Mouse (Mus musculus) Patski (cell line): ENCODE measurements at regions not wholly inside any gene's neighbourhood (a gene's known extent, or its start where the extent isn't known, plus 50 kb on each side); places are given as distances from the start of the nearest gene placed in this dataset.

Experiments used
- ATAC-seq: fragments of 100-300 bp; one replicate; pipeline ENCODE4 v1.8.0; 2021
- CTCF ChIA-PET: fragments of 350-600 bp; sonication (Branson Sonifier 250); formaldehyde crosslinking; loops from one replicate; lab custom pipeline; 2022; ENCODE audit warnings: inconsistent platforms; lab: Charles Lee
- POLR2A ChIA-PET: fragments of 350-600 bp; sonication (Branson Sonifier 250); formaldehyde crosslinking; loops from one replicate; lab custom pipeline; 2022; ENCODE audit warnings: antibody characterized with exemption, inconsistent platforms; lab: Charles Lee
- DNase-seq: peaks from one replicate; pipeline ENCODE4 v3.0.0-alpha.2; 2011; ENCODE audit warnings: low read depth, low spot score
- H3K27me3 ChIP-seq: fragments of 371-371 bp; one replicate; pipeline ENCODE4 v1.5.1; 2021
- CTCF ChIP-seq: fragments of 100-300 bp; IDR thresholded peaks from one replicate; pipeline ENCODE4 v1.5.1; 2021
- in situ Hi-C: fragments of 300-500 bp; cut with MboI; formaldehyde crosslinking; loops from 3 replicates; pipeline ENCODE4 v1.11.1; 2018; ENCODE audit warnings: low pct_unique_long_range_greater_than_20kb, mixed read lengths

DNA sequence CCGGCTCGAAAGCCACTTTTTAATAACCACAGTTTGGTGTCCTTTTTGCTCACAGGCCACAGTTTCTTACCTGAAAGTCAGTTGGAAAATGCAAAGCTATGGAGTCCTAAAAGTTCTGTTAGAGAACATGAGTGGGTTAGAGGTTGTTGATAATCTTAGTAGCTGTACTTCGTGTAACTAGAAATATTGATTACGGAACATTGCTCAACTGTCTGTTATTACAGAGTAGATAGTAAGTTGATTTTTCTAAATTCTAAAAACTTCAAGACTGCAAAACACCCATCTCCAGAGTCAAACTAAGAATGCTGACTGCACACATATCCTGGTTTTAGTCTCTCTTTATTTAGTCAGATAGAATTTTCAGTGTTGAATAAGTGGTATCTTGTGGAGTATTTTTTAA is 111.0 kb downstream of the Slc38a4 start:
- TF ChIP-seq CTCF, result no peak
- ChIA-PET POLR2A (no interaction called here), CTCF (interaction anchor here (0.7 to 0.8 kb wide), 2 partner anchors 8 to 402 kb away, joined by 3 read pairs; no protein-coding TSS in a partner anchor)
- ATAC-seq (no peak), DNase-seq (no peak)
- in situ Hi-C loops, result no loop called here
- H3K27me3 ChIP-seq, result no peaks in the 10 kb centered on the region

DNA sequence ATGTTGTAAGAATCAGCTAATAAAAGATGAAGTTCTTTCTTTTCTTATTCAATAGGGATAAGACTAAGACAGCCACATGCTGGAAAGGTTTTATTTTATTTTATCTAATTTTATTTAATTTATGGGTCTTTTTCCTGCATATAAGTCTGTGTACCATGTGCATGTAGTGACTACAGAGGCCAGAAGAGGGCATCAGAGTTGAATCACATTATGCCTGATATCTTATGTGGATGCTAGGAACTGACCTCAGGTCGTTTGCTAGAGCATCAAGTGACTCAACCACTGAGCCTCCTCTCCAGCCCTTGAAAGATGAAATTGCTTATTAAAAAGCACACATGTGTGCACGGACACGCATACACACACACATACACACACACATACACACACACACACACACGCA is 113.1 kb downstream of the Slc38a4 start:
- no peak for ATAC-seq
- ChIA-PET POLR2A (no interaction called here), CTCF (no interaction called here)
- TF ChIP-seq CTCF, result peak; percentile 47
- no peaks in the 10 kb centered on the region for H3K27me3 ChIP-seq
- no peak for DNase-seq
- in situ Hi-C loops, result no loop called here

DNA sequence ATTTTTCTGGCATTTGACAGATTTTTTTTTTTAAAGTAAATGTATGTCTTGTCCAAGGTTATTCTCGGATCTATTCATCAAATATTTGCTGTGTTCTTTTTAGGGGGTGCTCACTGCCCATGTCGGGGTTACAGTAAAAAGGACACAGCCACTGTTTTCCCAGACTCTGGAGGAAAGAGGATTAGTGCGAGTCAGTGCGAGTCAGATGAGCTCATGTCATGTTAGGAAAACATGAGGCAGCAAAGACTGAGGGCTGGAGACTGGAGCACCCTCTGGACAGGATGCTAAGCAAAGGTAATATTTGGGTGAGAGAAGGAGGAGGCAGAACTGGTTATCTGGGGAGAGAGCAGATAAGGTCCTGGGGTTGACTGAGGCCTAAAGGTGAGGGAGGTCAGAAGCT is 117.3 kb downstream of the Slc38a4 start:
- CTCF ChIA-PET, result interaction anchor here (1.5 to 3.1 kb wide), 5 partner anchors 9 to 257 kb away, joined by 3 to 37 read pairs (median 9); no protein-coding TSS in a partner anchor
- DNase-seq, result no peak

DNA sequence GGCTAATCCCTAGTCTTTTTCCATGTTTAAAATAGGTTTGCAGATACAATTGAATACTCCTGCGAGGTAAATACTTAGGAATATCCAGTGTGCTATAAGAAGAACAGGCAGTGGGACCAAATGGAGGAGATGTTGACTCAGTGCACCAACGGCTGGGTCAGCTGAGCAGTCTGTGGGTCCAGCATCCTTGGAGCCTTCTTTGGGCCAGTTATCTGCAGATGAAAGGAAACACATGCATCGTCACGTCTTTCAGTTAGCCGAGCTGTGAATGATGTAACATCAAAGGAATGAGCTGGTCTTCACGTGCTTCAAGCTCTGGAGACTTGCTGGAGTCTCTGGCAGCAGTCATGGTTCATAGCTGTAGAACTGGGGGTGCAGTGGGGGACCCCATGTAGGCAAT is 118.1 kb downstream of the Slc38a4 start:
- DNase-seq (peak; percentile 46), ATAC-seq (peak; percentile 27)
- in situ Hi-C loops, result loop anchor here (10.0 kb wide), 1 partner anchor 393 kb away; no protein-coding TSS in a partner anchor
- H3K27me3 ChIP-seq, result no peaks in the 10 kb centered on the region
- no peak for TF ChIP-seq CTCF
- ChIA-PET CTCF (interaction anchor here (0.7 to 3.1 kb wide), 9 partner anchors 10 to 256 kb away, joined by 3 to 37 read pairs (median 5); no protein-coding TSS in a partner anchor), POLR2A (no interaction called here)

More for the DNA sequence above, 117.3 kb downstream of the Slc38a4 start:
- no peak for ATAC-seq
- no peaks in the 10 kb centered on the region for H3K27me3 ChIP-seq
- in situ Hi-C loops, result loop anchor here (10.0 kb wide), 1 partner anchor 394 kb away; no protein-coding TSS in a partner anchor
- POLR2A ChIA-PET, result no interaction called here
- no peak for TF ChIP-seq CTCF

DNA sequence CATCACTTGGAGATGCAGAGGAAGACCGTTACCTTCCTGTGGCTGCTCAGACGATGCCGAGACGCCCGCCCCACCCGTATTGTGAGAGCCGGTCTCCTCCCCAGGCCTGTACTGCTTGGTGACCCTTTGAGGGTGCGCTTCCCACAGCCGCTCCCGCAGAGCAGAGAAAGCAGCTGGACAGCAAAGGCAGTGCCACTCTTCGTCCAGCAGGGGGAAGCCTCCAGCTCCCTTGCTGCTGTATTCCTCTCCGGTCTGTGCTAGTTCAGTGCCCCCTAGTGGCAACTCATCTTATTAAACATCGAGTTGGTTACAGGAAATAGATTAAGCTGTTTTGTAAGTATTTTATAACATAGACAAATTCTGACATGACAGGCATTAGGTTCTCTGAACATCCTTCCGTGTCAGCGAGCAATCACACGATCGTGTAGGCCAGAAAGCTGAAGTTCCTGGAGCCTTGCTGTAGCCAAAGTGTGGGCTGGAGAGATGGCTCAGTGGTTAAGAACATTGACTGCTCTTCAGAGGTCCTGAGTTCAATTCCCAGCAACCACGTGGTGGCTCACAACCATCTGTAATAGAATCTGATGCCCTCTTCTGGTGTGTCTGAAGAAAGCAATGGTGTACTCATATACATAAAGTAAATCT is 118.9 kb downstream of the Slc38a4 start:
- peak; percentile 48 for DNase-seq
- POLR2A ChIA-PET, result interaction anchor here (0.9 to 1.2 kb wide), 3 partner anchors 233 to 241 kb away, joined by 3 read pairs; partner anchors contain the start of gene Slc38a2
- in situ Hi-C loops, result loop anchor here (10.0 kb wide), 1 partner anchor 392 kb away; no protein-coding TSS in a partner anchor
- H3K27me3 ChIP-seq, result no peaks in the 10 kb centered on the region
- TF ChIP-seq CTCF, result peak; percentile 99
- peak; percentile 84 for ATAC-seq
- CTCF ChIA-PET, result interaction anchor here (0.6 to 3.1 kb wide), 47 partner anchors 8 to 642 kb away, joined by 3 to 37 read pairs (median 4); no protein-coding TSS in a partner anchor

DNA sequence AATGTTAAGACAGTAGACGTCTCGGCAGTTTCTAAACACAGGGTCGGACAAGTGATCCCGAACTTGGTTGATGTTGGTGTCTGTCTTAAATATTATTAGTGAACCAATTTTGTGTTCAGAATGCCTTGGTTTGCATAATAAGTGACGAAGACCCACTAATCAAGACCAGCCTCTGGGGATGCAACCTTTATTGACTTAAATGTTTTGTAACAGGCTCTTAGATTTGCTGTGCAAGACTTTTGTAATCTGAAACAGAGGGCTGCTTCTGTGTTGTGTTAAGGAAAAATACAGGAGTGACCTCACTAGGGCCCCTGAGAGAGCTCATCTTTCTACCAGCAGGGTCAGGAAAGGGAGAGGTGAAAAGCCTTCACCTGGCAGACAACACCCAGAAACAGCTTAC is 119.5 kb downstream of the Slc38a4 start:
- DNase-seq (no peak), ATAC-seq (no peak)
- in situ Hi-C loops, result loop anchor here (10.0 kb wide), 1 partner anchor 391 kb away; no protein-coding TSS in a partner anchor
- no peak for TF ChIP-seq CTCF
- CTCF ChIA-PET, result interaction anchor here (0.6 to 3.1 kb wide), 38 partner anchors 9 to 643 kb away, joined by 3 to 37 read pairs (median 4); no protein-coding TSS in a partner anchor
- POLR2A ChIA-PET, result interaction anchor here (0.9 to 1.2 kb wide), 3 partner anchors 233 to 240 kb away, joined by 3 read pairs; partner anchors contain the start of gene Slc38a2
- no peaks in the 10 kb centered on the region for H3K27me3 ChIP-seq

DNA sequence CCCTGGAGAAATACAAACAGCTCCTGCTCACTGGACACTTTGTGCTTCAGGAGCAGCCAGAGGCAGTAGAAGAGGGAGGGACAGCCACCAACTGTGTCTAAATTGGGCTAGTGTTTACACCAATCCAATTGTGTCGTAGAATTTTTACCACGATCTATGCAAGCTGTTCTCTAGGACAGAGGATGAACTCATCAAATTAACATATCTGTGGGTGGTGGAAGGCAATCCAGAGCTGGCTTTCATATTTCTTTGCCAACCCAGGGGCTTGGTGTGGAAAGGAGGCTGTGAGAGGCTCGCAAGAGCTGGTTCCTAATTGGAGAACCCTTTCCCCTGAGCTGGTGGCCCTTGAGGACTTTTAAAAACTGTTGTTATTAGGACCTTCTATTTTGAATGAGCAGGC is 122.3 kb downstream of the Slc38a4 start:
- DNase-seq (no peak), ATAC-seq (no peak)
- no peaks in the 10 kb centered on the region for H3K27me3 ChIP-seq
- no peak for TF ChIP-seq CTCF
- ChIA-PET POLR2A (no interaction called here), CTCF (no interaction called here)
- in situ Hi-C loops, result loop anchor here (5.0 to 10.0 kb wide), 3 partner anchors 51 to 389 kb away; no protein-coding TSS in a partner anchor

DNA sequence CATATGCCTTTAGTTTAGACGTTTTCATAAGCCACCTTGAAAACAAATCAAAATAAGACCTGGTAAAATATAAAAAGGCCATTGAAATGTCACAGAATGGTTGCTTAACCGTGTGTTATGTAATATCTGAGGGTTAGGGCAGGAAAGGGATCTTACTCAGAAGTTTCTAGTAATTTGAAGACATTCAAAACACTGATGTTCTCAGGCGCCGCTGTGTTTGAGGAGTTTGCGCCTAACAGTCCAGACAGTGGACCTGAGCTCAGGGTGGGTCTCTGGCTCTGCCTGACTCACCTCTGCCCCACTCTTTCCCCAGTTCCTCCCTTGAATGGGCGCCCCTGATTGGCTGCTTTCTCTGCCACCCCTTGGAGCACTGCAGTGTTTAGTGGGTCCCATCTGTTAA is 125.2 kb downstream of the Slc38a4 start:
- in situ Hi-C loops, result loop anchor here (5.0 to 10.0 kb wide), 3 partner anchors 48 to 386 kb away; no protein-coding TSS in a partner anchor
- ChIA-PET POLR2A (no interaction called here), CTCF (no interaction called here)
- no peak for TF ChIP-seq CTCF
- no peaks in the 10 kb centered on the region for H3K27me3 ChIP-seq
- no peak for ATAC-seq
- DNase-seq, result no peak

DNA sequence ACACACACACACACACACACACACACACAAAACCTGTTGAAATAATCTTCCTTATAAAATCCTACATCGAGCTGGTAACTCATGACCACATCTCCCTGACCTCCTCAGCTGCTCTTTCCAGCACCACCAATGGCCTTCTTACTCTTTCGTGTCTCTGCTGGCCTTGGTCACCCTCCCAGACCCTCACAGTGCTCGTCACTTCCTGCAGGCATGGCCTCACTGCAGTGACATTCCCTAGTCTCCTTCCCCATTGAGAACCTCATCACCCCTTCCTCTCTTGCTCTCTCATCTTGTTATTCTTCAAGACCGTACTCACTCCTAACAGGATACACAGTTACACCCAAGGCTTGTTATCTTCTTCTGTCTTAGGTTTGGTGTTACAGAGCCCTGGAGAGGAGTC is 126.0 kb downstream of the Slc38a4 start:
- no peak for TF ChIP-seq CTCF
- DNase-seq (no peak), ATAC-seq (no peak)
- in situ Hi-C loops, result loop anchor here (5.0 to 10.0 kb wide), 3 partner anchors 47 to 385 kb away; no protein-coding TSS in a partner anchor
- CTCF ChIA-PET, result no interaction called here
- POLR2A ChIA-PET, result interaction anchor here (0.6 kb wide), 1 partner anchor 226 kb away, joined by 3 read pairs; no protein-coding TSS in a partner anchor
- H3K27me3 ChIP-seq, result no peaks in the 10 kb centered on the region

DNA sequence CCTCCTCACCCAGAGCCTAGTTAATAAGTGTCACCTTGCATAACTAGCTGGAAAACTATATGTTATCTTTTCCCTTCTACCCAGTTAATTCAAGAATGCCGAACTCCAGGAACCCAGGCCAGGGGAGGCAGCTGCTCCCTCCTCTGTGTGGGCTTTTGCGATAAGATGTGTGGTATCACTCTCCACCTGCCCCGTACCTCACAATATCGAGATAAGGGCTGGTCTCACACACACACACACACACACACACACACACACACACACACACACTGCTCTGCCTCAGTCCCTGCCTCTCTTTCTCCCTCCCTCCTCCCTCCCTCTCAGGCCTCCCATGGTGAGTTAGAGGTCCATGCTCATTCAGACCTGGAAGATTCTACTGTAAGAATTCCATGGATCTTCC is 127.1 kb downstream of the Slc38a4 start:
- no peak for TF ChIP-seq CTCF
- in situ Hi-C loops, result no loop called here
- CTCF ChIA-PET, result interaction anchor here (3.1 kb wide), 1 partner anchor 8 kb away, joined by 18 read pairs; no protein-coding TSS in a partner anchor
- DNase-seq, result no peak
- POLR2A ChIA-PET, result interaction anchor here (0.6 kb wide), 1 partner anchor 450 kb away, joined by 4 read pairs; no protein-coding TSS in a partner anchor
- no peak for ATAC-seq
- H3K27me3 ChIP-seq, result no peaks in the 10 kb centered on the region
